Mouse (Mus musculus): ENCODE data around the gene AC124502.3.
A peak's percentile ranks its signal among the peaks of the same experiment; 100 is the strongest.

DNA sequence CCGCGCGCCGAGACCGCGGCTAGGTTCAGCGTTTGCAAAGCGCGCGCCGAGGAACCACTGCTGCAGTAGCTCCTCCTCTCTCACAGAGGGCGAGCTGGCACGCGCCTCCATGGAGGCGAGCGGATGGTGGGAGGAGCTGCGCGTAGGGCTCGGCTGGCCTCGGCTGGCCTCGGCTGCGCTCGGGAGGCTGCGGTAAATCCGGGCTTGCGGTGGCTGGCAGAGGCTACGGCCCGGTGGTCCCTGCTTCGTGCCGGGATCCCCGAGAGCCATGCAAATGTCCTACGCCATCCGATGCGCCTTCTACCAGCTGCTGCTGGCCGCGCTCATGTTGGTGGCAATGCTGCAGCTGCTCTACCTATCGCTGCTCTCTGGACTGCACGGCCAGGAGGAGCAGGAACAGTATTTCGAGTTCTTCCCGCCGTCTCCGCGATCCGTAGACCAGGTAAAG is at the start of gene AC124502.3, which contains the start of gene B4gat1:
- TF ChIP-seq CTCF (IDR thresholded peaks at IDR 0.05; ENCODE audit: low read depth) = peak; percentile 71
- no peak for TF ChIP-seq EP300 (optimal IDR thresholded peaks at IDR 0.05)
